Mouse (Mus musculus) myocyte (in vitro differentiated cells): Measurements from ENCODE around the gene Slc35c1. TPM values are rescaled to one million over a fixed set of nuclear protein-coding genes. Genes with fewer than 3 reads are reported as not detected.
A peak's percentile ranks its signal among the peaks of the same experiment; 100 is the strongest.

ENCODE experiments used
- H3K27me3 ChIP-seq: one replicate; pipeline ENCODE4 v1.6.1; 2011; ENCODE audit not compliant: control insufficient read depth, insufficient read depth, insufficient read length
- H3K36me3 ChIP-seq: one replicate; pipeline ENCODE4 v1.6.1; 2011; ENCODE audit not compliant: control insufficient read depth, insufficient read depth
- H3K4me2 ChIP-seq: one replicate; pipeline ENCODE4 v1.6.1; 2011; ENCODE audit warnings: low read depth, control low read depth
- H3K4me3 ChIP-seq: one replicate; pipeline ENCODE4 v1.5.1; 2011; ENCODE audit warnings: mild to moderate bottlenecking, control low read depth, moderate library complexity
- H3K79me2 ChIP-seq: one replicate; pipeline ENCODE4 v1.6.1; 2011; ENCODE audit not compliant: control insufficient read depth, insufficient read depth
- H3ac ChIP-seq: one replicate; pipeline ENCODE4 v1.6.1; 2011; ENCODE audit not compliant: control insufficient read depth, insufficient read length
- CEBPB ChIP-seq: IDR thresholded peaks from 2 replicates; pipeline ENCODE4 v1.6.1; 2011; ENCODE audit warnings: mild to moderate bottlenecking, moderate library complexity; ENCODE audit not compliant: poor library complexity, insufficient read depth, severe bottlenecking
- MAX ChIP-seq: IDR thresholded peaks from one replicate; pipeline ENCODE4 v1.6.1; 2011; ENCODE audit warnings: low read depth, mild to moderate bottlenecking, control low read depth
- MYOD1 ChIP-seq, 3 experiments: IDR thresholded peaks; one replicate each; pipeline ENCODE4 v1.6.1; 2011; ENCODE audit warnings: control low read depth in 2 of 3, low read depth in 2 of 3, mild to moderate bottlenecking in 2 of 3, moderate library complexity in 1 of 3; ENCODE audit not compliant: insufficient read length in 2 of 3, control insufficient read depth in 1 of 3
- MYOG ChIP-seq, 3 experiments: IDR thresholded peaks; one replicate each; pipeline ENCODE4 v1.6.1; 2011; ENCODE audit warnings: control low read depth in 2 of 3, low read depth in 2 of 3, mild to moderate bottlenecking in 2 of 3; ENCODE audit not compliant: insufficient read length in 2 of 3, control insufficient read depth in 1 of 3, insufficient read depth in 1 of 3
- POLR2A ChIP-seq: IDR thresholded peaks from one replicate; pipeline ENCODE4 v1.6.1; 2011; ENCODE audit warnings: low read depth, mild to moderate bottlenecking, control low read depth, moderate library complexity; ENCODE audit not compliant: insufficient read length
- POLR2AphosphoS2 ChIP-seq: IDR thresholded peaks from one replicate; pipeline ENCODE4 v1.6.1; 2011; ENCODE audit warnings: low read depth, control low read depth; ENCODE audit not compliant: insufficient read length
- REST ChIP-seq: IDR thresholded peaks from one replicate; pipeline ENCODE4 v1.6.1; 2011; ENCODE audit warnings: mild to moderate bottlenecking, control low read depth, moderate library complexity; ENCODE audit not compliant: insufficient read depth, insufficient read length
- SRF ChIP-seq: IDR thresholded peaks from one replicate; pipeline ENCODE4 v1.6.1; 2011; ENCODE audit warnings: low read depth; ENCODE audit not compliant: control insufficient read depth, insufficient read length
- TCF12 ChIP-seq: IDR thresholded peaks from one replicate; pipeline ENCODE4 v1.6.1; 2011; ENCODE audit warnings: mild to moderate bottlenecking, control low read depth; ENCODE audit not compliant: poor library complexity, insufficient read depth, severe bottlenecking
- TCF3 ChIP-seq: IDR thresholded peaks from one replicate; pipeline ENCODE4 v1.6.1; 2011; ENCODE audit warnings: low read depth, control low read depth; ENCODE audit not compliant: insufficient read length
- USF1 ChIP-seq: IDR thresholded peaks from one replicate; pipeline ENCODE4 v1.6.1; 2011; ENCODE audit warnings: low read depth, mild to moderate bottlenecking, control low read depth, moderate library complexity
- polyA plus RNA-seq: library from polyadenylated mRNA; unstranded; fragments of >200 nt; fragmentation: generic; extraction: Trizol; gene quantifications from one replicate; pipeline ENCODE4 v1.2.1, GENCODE M21; 2012; ENCODE audit warnings: missing spikeins

Slc35c1 gene
- polyA plus RNA-seq, 1 experiment, result 13.8 TPM

GRCm38 (mm10) chr2:92490541-92490940 is 30.2 kb upstream of the Slc35c1 start:
- TF ChIP-seq POLR2AphosphoS2 (no peak), CEBPB (no peak), TCF3 (no peak), POLR2A (no peak), MYOD1 (IDR thresholded peaks at IDR 0.05; ENCODE audit: control insufficient read depth in 1 of 3, insufficient read length in 2 of 3, low read depth in 2 of 3) (no peak), REST (no peak), MAX (no peak), MYOG (IDR thresholded peaks at IDR 0.05; ENCODE audit: control insufficient read depth in 1 of 3, insufficient read depth in 1 of 3, insufficient read length in 2 of 3, low read depth in 2 of 3) (no peak)

GRCm38 (mm10) chr2:92487791-92488190 is 27.5 kb upstream of the Slc35c1 start:
- Histone ChIP-seq H3K4me2 (no peak overlapping the region), H3K79me2 (no peaks in the 10 kb centered on the region), H3K4me3 (no peak overlapping the region), H3ac (no peak overlapping the region), H3K36me3 (no peaks in the 10 kb centered on the region), H3K27me3 (peaks cover 33% of the 10 kb centered on the region)
- TF ChIP-seq MYOG (IDR thresholded peaks at IDR 0.05; ENCODE audit: control insufficient read depth in 1 of 3, insufficient read depth in 1 of 3, insufficient read length in 2 of 3, low read depth in 2 of 3) (no peak), CEBPB (no peak), USF1 (no peak), REST (no peak), TCF3 (no peak), POLR2A (no peak), MYOD1 (IDR thresholded peaks at IDR 0.05; ENCODE audit: control insufficient read depth in 1 of 3, insufficient read length in 2 of 3, low read depth in 2 of 3) (no peak), SRF (no peak)

More at GRCm38 (mm10) chr2:92490541-92490940, 30.2 kb upstream of the Slc35c1 start:
- no peak overlapping the region for H3ac ChIP-seq
- no peaks in the 10 kb centered on the region for H3K36me3 ChIP-seq
- no peaks in the 10 kb centered on the region for H3K79me2 ChIP-seq
- peaks cover 51% of the 10 kb centered on the region for H3K27me3 ChIP-seq
- H3K4me2 ChIP-seq, result no peak overlapping the region
- no peak overlapping the region for H3K4me3 ChIP-seq

GRCm38 (mm10) chr2:92486911-92487310 is 26.6 kb upstream of the Slc35c1 start:
- Histone ChIP-seq H3ac (no peak overlapping the region), H3K4me2 (no peak overlapping the region), H3K36me3 (no peaks in the 10 kb centered on the region), H3K4me3 (no peak overlapping the region), H3K27me3 (peaks cover 37% of the 10 kb centered on the region), H3K79me2 (no peaks in the 10 kb centered on the region)
- TF ChIP-seq TCF12 (no peak), CEBPB (no peak), REST (no peak), POLR2A (no peak), TCF3 (no peak), MYOD1 (IDR thresholded peaks at IDR 0.05; ENCODE audit: control insufficient read depth in 1 of 3, insufficient read length in 2 of 3, low read depth in 2 of 3) (no peak), MYOG (IDR thresholded peaks at IDR 0.05; ENCODE audit: control insufficient read depth in 1 of 3, insufficient read depth in 1 of 3, insufficient read length in 2 of 3, low read depth in 2 of 3) (no peak), USF1 (no peak)

GRCm38 (mm10) chr2:92486403-92486802 is 26.1 kb upstream of the Slc35c1 start:
- TF ChIP-seq MYOG (IDR thresholded peaks at IDR 0.05; ENCODE audit: control insufficient read depth in 1 of 3, insufficient read depth in 1 of 3, insufficient read length in 2 of 3, low read depth in 2 of 3), result no peak
- TF ChIP-seq CEBPB, result no peak
- TF ChIP-seq SRF, result no peak
- no peak for TF ChIP-seq REST
- no peak for TF ChIP-seq MAX
- no peak for TF ChIP-seq TCF12
- no peak for TF ChIP-seq USF1
- no peak for TF ChIP-seq POLR2A
- no peak for TF ChIP-seq MYOD1 (IDR thresholded peaks at IDR 0.05; ENCODE audit: control insufficient read depth in 1 of 3, insufficient read length in 2 of 3, low read depth in 2 of 3)
- TF ChIP-seq TCF3, result no peak
- H3K4me3 ChIP-seq, result no peak overlapping the region
- H3K4me2 ChIP-seq, result no peak overlapping the region
- H3K36me3 ChIP-seq, result no peaks in the 10 kb centered on the region
- peaks cover 32% of the 10 kb centered on the region for H3K27me3 ChIP-seq
- no peaks in the 10 kb centered on the region for H3K79me2 ChIP-seq
- no peak overlapping the region for H3ac ChIP-seq

GRCm38 (mm10) chr2:92485640-92486295 is 25.4 kb upstream of the Slc35c1 start:
- Histone ChIP-seq H3K27me3 (peaks cover 27% of the 10 kb centered on the region), H3K4me3 (no peak overlapping the region), H3K36me3 (no peaks in the 10 kb centered on the region), H3K79me2 (no peaks in the 10 kb centered on the region), H3K4me2 (peak overlapping the region; percentile 57), H3ac (no peak overlapping the region)
- peak in 1 of 3 experiments; percentile 21 for TF ChIP-seq MYOG (IDR thresholded peaks at IDR 0.05; ENCODE audit: control insufficient read depth in 1 of 3, insufficient read depth in 1 of 3, insufficient read length in 2 of 3, low read depth in 2 of 3)
- TF ChIP-seq TCF3, result no peak
- no peak for TF ChIP-seq SRF
